Mouse (Mus musculus): ENCODE measurements at regions not wholly inside any gene's neighbourhood (a gene's known extent, or its start where the extent isn't known, plus 50 kb on each side); places are given as distances from the start of the nearest gene placed in this dataset.

GRCm38 (mm10) chr10:39221028-39221427 lies 57.4 kb upstream of the Ccn6 start:
- DNase-seq (ENCODE audit: low spot score in 2 of 2), result no peak

DNA sequence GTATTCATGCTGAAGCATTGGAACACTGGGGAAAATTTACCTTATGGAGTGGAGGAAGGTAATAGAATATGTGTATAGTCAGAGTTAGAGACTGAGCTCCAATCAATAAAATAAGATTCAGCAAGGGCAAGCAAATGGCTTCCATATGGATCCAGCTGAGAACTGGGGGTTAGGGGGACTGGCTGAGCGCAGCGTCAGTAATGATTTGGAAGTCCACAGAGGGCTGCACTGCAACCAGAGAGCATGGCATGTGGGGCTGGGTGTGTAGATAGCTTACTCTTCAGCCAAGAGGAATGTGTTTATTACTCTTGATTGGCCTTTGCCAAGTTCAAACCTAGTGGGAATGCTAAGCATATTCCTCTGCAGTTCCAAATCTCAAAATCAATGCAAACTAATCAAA lies 55.8 kb upstream of the Ccn6 start:
- no peak for DNase-seq (ENCODE audit: low spot score in 2 of 2)

GRCm38 (mm10) chr10:39218151-39218550 lies 54.6 kb upstream of the Ccn6 start:
- no peak for DNase-seq (ENCODE audit: low spot score in 2 of 2)

GRCm38 (mm10) chr10:39216142-39216904 lies 52.7 kb upstream of the Ccn6 start:
- DNase-seq (ENCODE audit: low spot score in 2 of 2), result no peak

GRCm38 (mm10) chr10:39214563-39214962 lies 51.0 kb upstream of the Ccn6 start:
- DNase-seq (ENCODE audit: low spot score in 2 of 2), result no peak

Measured in gastrocnemius, adult 8-10 months (tissue).